Mouse (Mus musculus): ENCODE measurements around the gene Slamf8. TPM values are rescaled to one million over a fixed set of nuclear protein-coding genes. Genes with fewer than 3 reads are reported as not detected.
A peak's percentile ranks its signal among the peaks of the same experiment; 100 is the strongest.

The Slamf8 gene
- polyA plus RNA-seq, 1 experiment from 2014 or later: not detected

DNA sequence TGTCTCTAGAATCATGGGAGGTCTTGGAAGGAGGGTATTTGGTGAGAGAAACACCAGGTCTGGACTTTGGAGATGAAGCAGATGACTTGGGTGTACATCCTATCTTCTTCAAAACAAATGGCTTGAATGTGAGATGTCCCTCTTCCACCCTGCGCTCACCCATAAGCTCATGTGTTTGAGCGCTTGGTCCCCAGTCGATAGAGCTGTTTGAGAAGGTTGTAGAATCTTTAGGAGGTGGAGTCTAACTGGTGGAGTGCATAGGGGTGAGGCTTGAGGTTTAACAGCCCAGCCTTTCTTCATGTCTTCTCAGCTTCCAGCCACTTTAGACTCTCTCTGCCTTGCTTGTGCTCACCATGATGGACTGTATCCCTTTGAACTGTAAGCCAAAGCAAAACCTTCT, 35.9 kb upstream of the Slamf8 start:
- Histone ChIP-seq H3K27ac (ENCODE audit: low read depth, low read length) (no peak overlapping the region), H3K4me2 (replicated peaks; ENCODE audit: low read depth, low read length) (no peak overlapping the region), H3K27me3 (ENCODE audit: control insufficient read depth, insufficient read depth, low read length) (no peaks in the 10 kb centered on the region), H3K36me3 (ENCODE audit: control insufficient read depth, insufficient read depth, low read length) (no peaks in the 10 kb centered on the region), H3K9me3 (ENCODE audit: control insufficient read depth, low read length) (no peaks in the 10 kb centered on the region), H3K9ac (ENCODE audit: low read depth, low read length) (no peak overlapping the region), H3K4me1 (replicated peaks; ENCODE audit: control insufficient read depth, insufficient read depth, low read length) (no peaks in the 10 kb centered on the region), H3K4me3 (ENCODE audit: low read depth, low read length) (no peak overlapping the region)
- 96% methylated on average over 3 of the region's 3 CpGs for WGBS
- ATAC-seq (ENCODE audit: low FRiP score): no peak
- DNase-seq (ENCODE audit: low spot score): no peak

DNA sequence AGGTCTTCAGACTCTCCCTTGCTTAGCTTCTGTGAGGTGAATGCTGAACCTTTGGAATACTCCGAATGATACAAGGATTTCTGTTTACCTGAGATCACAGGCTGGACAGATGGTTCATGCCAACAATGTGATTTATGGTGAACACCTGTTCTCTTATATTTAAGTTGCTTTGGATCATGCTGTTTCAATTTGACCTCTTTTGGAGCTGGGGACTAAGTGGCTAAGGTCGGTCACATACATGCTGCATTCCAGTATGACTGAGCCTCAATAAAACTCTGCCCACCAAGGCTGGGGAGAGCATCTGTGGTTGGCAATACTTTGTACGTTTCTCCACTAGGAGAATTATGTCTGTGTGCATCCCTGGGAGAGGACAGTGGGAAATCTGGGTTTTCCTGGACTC, 33.7 kb upstream of the Slamf8 start:
- Histone ChIP-seq H3K36me3 (ENCODE audit: control insufficient read depth, insufficient read depth, low read length) (no peaks in the 10 kb centered on the region), H3K27me3 (ENCODE audit: control insufficient read depth, insufficient read depth, low read length) (no peaks in the 10 kb centered on the region), H3K9ac (ENCODE audit: low read depth, low read length) (no peak overlapping the region), H3K4me1 (replicated peaks; ENCODE audit: control insufficient read depth, insufficient read depth, low read length) (no peaks in the 10 kb centered on the region), H3K27ac (ENCODE audit: low read depth, low read length) (no peak overlapping the region), H3K9me3 (ENCODE audit: control insufficient read depth, low read length) (no peaks in the 10 kb centered on the region), H3K4me2 (replicated peaks; ENCODE audit: low read depth, low read length) (no peak overlapping the region), H3K4me3 (ENCODE audit: low read depth, low read length) (no peak overlapping the region)
- WGBS: 79% methylated on average over 3 of the region's 3 CpGs
- ATAC-seq (ENCODE audit: low FRiP score) (no peak), DNase-seq (ENCODE audit: low spot score) (no peak)

DNA sequence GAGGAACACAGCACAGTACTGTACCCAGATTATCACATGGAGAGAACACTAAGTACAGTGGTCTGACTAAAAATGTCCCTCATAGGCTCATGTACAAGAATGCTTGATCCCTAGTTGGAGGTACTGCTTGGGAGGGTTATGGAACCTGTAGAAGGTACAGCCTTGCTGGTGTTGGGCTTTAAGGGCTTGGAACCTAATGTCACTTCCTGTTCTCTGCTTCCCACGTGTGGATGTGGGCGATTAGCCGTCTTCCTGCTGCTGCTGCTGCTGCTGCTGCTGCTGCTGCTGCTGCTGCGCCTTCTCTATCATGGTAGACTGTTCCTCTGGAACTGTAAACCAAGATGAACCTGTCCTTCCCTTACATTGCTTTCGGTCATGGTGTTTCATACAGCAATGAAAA, 33.2 kb upstream of the Slamf8 start:
- Histone ChIP-seq H3K27ac (ENCODE audit: low read depth, low read length) (no peak overlapping the region), H3K36me3 (ENCODE audit: control insufficient read depth, insufficient read depth, low read length) (no peaks in the 10 kb centered on the region), H3K9me3 (ENCODE audit: control insufficient read depth, low read length) (no peaks in the 10 kb centered on the region), H3K4me3 (ENCODE audit: low read depth, low read length) (no peak overlapping the region), H3K9ac (ENCODE audit: low read depth, low read length) (no peak overlapping the region), H3K27me3 (ENCODE audit: control insufficient read depth, insufficient read depth, low read length) (no peaks in the 10 kb centered on the region), H3K4me2 (replicated peaks; ENCODE audit: low read depth, low read length) (no peak overlapping the region), H3K4me1 (replicated peaks; ENCODE audit: control insufficient read depth, insufficient read depth, low read length) (no peaks in the 10 kb centered on the region)
- WGBS: 74% methylated on average over 5 of the region's 5 CpGs
- no peak for DNase-seq (ENCODE audit: low spot score)
- ATAC-seq (ENCODE audit: low FRiP score): no peak

DNA sequence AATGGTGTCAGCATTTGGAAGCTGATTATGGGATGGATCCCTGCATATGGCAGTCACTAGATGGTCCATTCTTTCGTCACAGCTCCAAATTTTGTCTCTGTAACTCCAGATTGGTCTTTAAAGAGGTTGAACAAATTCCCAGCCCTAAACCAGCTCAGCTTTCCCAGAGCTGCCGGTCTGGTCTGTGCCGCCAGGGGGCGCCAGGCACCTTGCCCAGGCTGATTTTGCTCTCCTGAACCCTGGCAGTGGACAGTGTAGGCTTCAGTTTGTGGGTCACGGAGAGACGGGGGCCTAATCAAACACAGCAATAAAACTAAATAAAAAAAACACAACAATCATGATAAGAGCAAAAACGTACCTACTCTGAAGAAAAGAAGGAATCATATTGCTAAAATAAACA, 28.9 kb upstream of the Slamf8 start:
- Histone ChIP-seq H3K9ac (ENCODE audit: low read depth, low read length) (no peak overlapping the region), H3K9me3 (ENCODE audit: control insufficient read depth, low read length) (no peaks in the 10 kb centered on the region), H3K36me3 (ENCODE audit: control insufficient read depth, insufficient read depth, low read length) (no peaks in the 10 kb centered on the region), H3K4me1 (replicated peaks; ENCODE audit: control insufficient read depth, insufficient read depth, low read length) (peaks cover 4% of the 10 kb centered on the region; the same call in 1 of the 2 replicates), H3K4me2 (replicated peaks; ENCODE audit: low read depth, low read length) (no peak overlapping the region), H3K27me3 (ENCODE audit: control insufficient read depth, insufficient read depth, low read length) (no peaks in the 10 kb centered on the region), H3K27ac (ENCODE audit: low read depth, low read length) (no peak overlapping the region), H3K4me3 (ENCODE audit: low read depth, low read length) (no peak overlapping the region)
- no peak for ATAC-seq (ENCODE audit: low FRiP score)
- DNase-seq (ENCODE audit: low spot score): peak; percentile 82
- 14% methylated on average over 7 of the region's 7 CpGs for WGBS

DNA sequence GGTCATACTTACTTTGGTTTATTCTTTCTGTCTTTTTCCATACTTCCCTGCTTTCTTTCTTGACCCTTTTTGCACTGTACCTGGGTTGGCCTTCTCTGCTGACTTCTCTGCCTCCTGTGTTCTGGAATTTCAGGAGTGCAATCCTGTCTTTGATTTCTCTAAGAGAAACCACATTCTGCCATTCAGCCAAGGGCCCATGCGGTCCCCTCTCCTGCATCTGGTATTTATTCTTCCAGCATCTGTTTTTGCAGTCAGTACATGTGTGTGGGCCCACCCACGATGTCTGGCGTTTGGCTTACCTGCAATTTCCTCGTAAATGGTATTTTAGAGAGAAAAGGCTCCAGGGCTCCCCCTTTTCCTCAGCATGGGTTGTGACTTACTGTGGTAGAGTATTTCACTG, 27.8 kb upstream of the Slamf8 start:
- peaks cover 4% of the 10 kb centered on the region; the same call in 1 of the 2 replicates for H3K4me1 ChIP-seq (replicated peaks; ENCODE audit: control insufficient read depth, insufficient read depth, low read length)
- no peak overlapping the region for H3K9ac ChIP-seq (ENCODE audit: low read depth, low read length)
- H3K9me3 ChIP-seq (ENCODE audit: control insufficient read depth, low read length): no peaks in the 10 kb centered on the region
- no peak overlapping the region for H3K27ac ChIP-seq (ENCODE audit: low read depth, low read length)
- no peak overlapping the region for H3K4me3 ChIP-seq (ENCODE audit: low read depth, low read length)
- H3K27me3 ChIP-seq (ENCODE audit: control insufficient read depth, insufficient read depth, low read length): no peaks in the 10 kb centered on the region
- ATAC-seq (ENCODE audit: low FRiP score): no peak
- DNase-seq (ENCODE audit: low spot score): peak; percentile 20
- no peak overlapping the region for H3K4me2 ChIP-seq (replicated peaks; ENCODE audit: low read depth, low read length)
- H3K36me3 ChIP-seq (ENCODE audit: control insufficient read depth, insufficient read depth, low read length): no peaks in the 10 kb centered on the region
- 62% methylated on average over 4 of the region's 4 CpGs for WGBS

DNA sequence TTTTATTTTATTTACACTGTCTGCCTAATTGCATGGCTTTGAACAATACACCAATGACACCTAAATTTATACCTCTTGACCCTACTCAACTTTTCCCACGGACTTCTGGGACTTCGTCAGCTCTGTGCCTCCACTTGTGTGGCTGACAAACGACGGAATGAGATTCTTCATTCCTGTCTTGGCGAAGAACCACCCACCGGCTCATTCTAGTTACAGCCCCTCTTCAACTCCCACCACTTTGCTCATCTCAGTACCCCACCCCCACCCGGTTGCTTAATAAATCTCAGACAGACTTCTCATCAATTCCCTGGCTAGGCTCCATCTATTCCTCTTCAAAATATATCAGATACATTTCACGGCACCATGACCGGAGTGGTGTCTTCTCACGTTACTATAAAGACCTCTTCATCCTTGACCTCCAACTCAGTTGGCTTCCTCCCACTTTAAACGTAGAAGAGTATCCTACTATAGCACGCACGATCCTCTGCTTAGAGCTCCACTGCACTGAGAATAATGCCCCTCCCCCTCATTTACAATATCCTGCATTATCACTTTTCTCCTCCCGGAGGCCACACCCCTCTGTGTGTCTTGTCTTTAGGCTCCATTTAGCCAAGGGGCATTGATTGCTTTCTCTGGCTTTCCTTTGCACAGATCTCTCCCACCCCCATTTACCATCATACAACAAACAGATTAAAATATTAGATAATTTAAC, 27.2 kb upstream of the Slamf8 start:
- H3K4me2 ChIP-seq (replicated peaks; ENCODE audit: low read depth, low read length): peak overlapping the region; percentile 74
- DNase-seq (ENCODE audit: low spot score) (peak; percentile 34), ATAC-seq (ENCODE audit: low FRiP score) (peak; percentile 53)
- WGBS: 22% methylated on average over 14 of the region's 14 CpGs
- no peak overlapping the region for H3K9ac ChIP-seq (ENCODE audit: low read depth, low read length)
- H3K27ac ChIP-seq (ENCODE audit: low read depth, low read length): no peak overlapping the region
- no peaks in the 10 kb centered on the region for H3K9me3 ChIP-seq (ENCODE audit: control insufficient read depth, low read length)
- H3K27me3 ChIP-seq (ENCODE audit: control insufficient read depth, insufficient read depth, low read length): no peaks in the 10 kb centered on the region
- H3K4me3 ChIP-seq (ENCODE audit: low read depth, low read length): no peak overlapping the region; the same call in 1 of the 2 replicates
- H3K36me3 ChIP-seq (ENCODE audit: control insufficient read depth, insufficient read depth, low read length): no peaks in the 10 kb centered on the region
- H3K4me1 ChIP-seq (replicated peaks; ENCODE audit: control insufficient read depth, insufficient read depth, low read length): peaks cover 4% of the 10 kb centered on the region; the same call in 1 of the 2 replicates

DNA sequence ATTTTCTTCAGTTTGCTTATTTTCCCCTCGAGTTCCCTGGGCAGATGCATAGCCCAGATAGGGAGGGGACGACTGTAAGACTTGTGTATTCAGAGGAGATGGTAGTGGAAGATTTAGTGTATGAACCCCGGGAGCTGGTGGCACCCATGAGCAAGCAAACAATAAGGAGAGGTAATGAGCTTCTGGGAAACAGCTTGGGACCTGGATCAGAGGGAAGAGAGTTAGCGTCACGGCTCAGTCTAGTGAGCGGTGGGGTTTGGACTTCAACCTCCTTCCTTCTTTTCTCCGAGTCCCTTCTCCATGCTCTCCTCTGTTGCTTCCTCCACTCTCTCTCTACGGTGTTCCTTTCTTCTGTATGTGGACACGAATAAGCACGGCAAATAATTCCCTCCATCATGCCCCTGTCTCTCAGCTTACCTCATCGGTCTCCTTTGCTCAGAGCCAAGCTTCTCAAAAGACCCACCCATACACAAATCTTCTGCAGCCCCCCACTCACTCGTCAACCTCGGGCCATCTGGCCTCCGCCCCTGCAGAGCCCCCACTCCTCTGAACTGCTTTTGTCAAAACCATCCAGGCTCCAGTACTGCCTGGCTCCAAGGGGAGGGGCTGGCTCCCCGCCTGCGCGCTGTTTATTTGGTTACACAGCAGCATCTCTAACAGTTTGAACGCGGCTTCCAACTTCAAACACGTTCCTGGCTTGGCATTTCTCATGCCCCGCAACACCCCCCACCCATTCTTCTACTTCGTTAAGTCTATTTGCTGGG, 26.4 kb upstream of the Slamf8 start:
- peak; percentile 85 for ATAC-seq (ENCODE audit: low FRiP score)
- H3K9ac ChIP-seq (ENCODE audit: low read depth, low read length): peak overlapping the region; percentile 52

DNA sequence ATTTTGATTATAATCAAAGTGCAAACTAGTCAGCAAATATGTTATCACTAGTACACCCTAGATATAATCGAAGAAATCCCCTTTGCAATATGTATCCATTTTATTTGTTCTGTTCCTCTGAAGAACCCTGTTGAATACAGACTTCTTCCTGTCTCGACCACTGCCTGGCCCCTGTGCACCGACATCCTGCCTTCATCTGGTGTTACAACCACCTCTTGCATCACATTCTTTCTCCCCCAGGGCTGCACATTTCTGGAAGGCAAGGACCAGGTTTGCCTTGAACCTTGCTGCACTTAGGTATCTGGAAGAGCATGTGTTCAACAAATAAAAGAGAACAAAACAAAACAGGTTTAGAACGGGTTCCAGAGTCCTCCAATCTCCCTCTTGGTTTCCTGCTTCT, 25.0 kb upstream of the Slamf8 start:
- Histone ChIP-seq H3K4me1 (replicated peaks; ENCODE audit: control insufficient read depth, insufficient read depth, low read length) (peaks cover 4% of the 10 kb centered on the region; the same call in 1 of the 2 replicates), H3K27me3 (ENCODE audit: control insufficient read depth, insufficient read depth, low read length) (no peaks in the 10 kb centered on the region), H3K4me2 (replicated peaks; ENCODE audit: low read depth, low read length) (no peak overlapping the region), H3K36me3 (ENCODE audit: control insufficient read depth, insufficient read depth, low read length) (no peaks in the 10 kb centered on the region), H3K9ac (ENCODE audit: low read depth, low read length) (no peak overlapping the region), H3K27ac (ENCODE audit: low read depth, low read length) (no peak overlapping the region), H3K9me3 (ENCODE audit: control insufficient read depth, low read length) (no peaks in the 10 kb centered on the region), H3K4me3 (ENCODE audit: low read depth, low read length) (no peak overlapping the region)
- no peak for ATAC-seq (ENCODE audit: low FRiP score)
- DNase-seq (ENCODE audit: low spot score): no peak
- 77% methylated on average over 4 of the region's 4 CpGs for WGBS

More for the DNA sequence above, 26.4 kb upstream of the Slamf8 start:
- H3K4me1 ChIP-seq (replicated peaks; ENCODE audit: control insufficient read depth, insufficient read depth, low read length): peaks cover 4% of the 10 kb centered on the region; the same call in 1 of the 2 replicates
- no peaks in the 10 kb centered on the region for H3K27me3 ChIP-seq (ENCODE audit: control insufficient read depth, insufficient read depth, low read length)
- H3K36me3 ChIP-seq (ENCODE audit: control insufficient read depth, insufficient read depth, low read length): no peaks in the 10 kb centered on the region
- no peaks in the 10 kb centered on the region for H3K9me3 ChIP-seq (ENCODE audit: control insufficient read depth, low read length)
- H3K27ac ChIP-seq (ENCODE audit: low read depth, low read length): peak overlapping the region; percentile 20; the same call in 1 of the 2 replicates
- peak overlapping the region; percentile 35 for H3K4me3 ChIP-seq (ENCODE audit: low read depth, low read length)
- peak overlapping the region; percentile 74 for H3K4me2 ChIP-seq (replicated peaks; ENCODE audit: low read depth, low read length)
- WGBS: 10% methylated on average over 22 of the region's 22 CpGs
- DNase-seq (ENCODE audit: low spot score): peak; percentile 47

Data from hindbrain, embryonic 11.5 days (tissue).